Mouse (Mus musculus) E14TG2a.4 (cell line): ENCODE data around the gene Tmem40.

Experiments used
- CTCF ChIP-seq: conservative IDR thresholded peaks from 2 replicates; pipeline ENCODE4 v1.5.1; 2014; ENCODE audit warnings: low read length
- NANOG ChIP-seq: IDR thresholded peaks from 2 replicates; pipeline ENCODE4 v1.6.1; 2014; ENCODE audit warnings: borderline replicate concordance, low read length, mixed read lengths
- POU5F1 ChIP-seq: IDR thresholded peaks from 2 replicates; pipeline ENCODE4 v1.6.1; 2014; ENCODE audit warnings: low read length, borderline replicate concordance

- TF ChIP-seq CTCF = no peak
- no peak for TF ChIP-seq POU5F1
- TF ChIP-seq NANOG = no peak
Observed at GRCm38 (mm10) chr6:115782781-115783180, 20.6 kb upstream of the Tmem40 start.
